Mouse (Mus musculus): ENCODE data around the gene Uvrag.

Uvrag gene

GRCm38 (mm10) chr7:98843649-98844048, 297.3 kb downstream of the Uvrag start:
- no peak for DNase-seq (ENCODE audit: low spot score)

- no peak for DNase-seq (ENCODE audit: low spot score)
Measured at GRCm38 (mm10) chr7:98842997-98843396, 297.9 kb downstream of the Uvrag start.

GRCm38 (mm10) chr7:98841802-98842201, 299.1 kb downstream of the Uvrag start:
- DNase-seq (ENCODE audit: low spot score): no peak

- no peak for DNase-seq (ENCODE audit: low spot score)
Measured at GRCm38 (mm10) chr7:98840771-98841170, 300.2 kb downstream of the Uvrag start.

GRCm38 (mm10) chr7:98839312-98839711, 301.6 kb downstream of the Uvrag start:
- no peak for DNase-seq (ENCODE audit: low spot score)

GRCm38 (mm10) chr7:98838729-98839141, 302.2 kb downstream of the Uvrag start:
- DNase-seq (ENCODE audit: low spot score): no peak

GRCm38 (mm10) chr7:98837901-98838300, 303.0 kb downstream of the Uvrag start:
- no peak for DNase-seq (ENCODE audit: low spot score)

GRCm38 (mm10) chr7:98836646-98837045, 304.3 kb downstream of the Uvrag start:
- DNase-seq (ENCODE audit: low spot score): peak; percentile 28

GRCm38 (mm10) chr7:98835519-98836441, 305.2 kb downstream of the Uvrag start:
- no peak for DNase-seq (ENCODE audit: low spot score)

Data from spleen, adult 12 weeks (tissue).